Comparison of ENCODE assay signal across 22 mouse cellular contexts in genomic region chr2:122311561-122311960, GRCm38 (mm10). TPM values are rescaled to one million over a fixed set of nuclear protein-coding genes. Genes with fewer than 3 reads are reported as not detected.
"Had no signal": no experiment of that assay in that cellular context is flagged by ENCODE, and none has a peak within 500 bp of the region (broad histone marks: within the 10 kb centered on the region; RNA-seq: fewer than 3 reads in every experiment).

No protein-coding gene starts in this region.

- H3K27ac ChIP-seq: intestine, embryonic 15.5 days; left cerebral cortex, adult 2 months; liver, embryonic 13.5 days; macrophage; neural tube, embryonic 13.5 days; stomach, embryonic 15.5 days had no signal

- H3K4me2 ChIP-seq: intestine, embryonic 15.5 days; liver, embryonic 13.5 days; neural tube, embryonic 13.5 days; stomach, embryonic 15.5 days had no signal

- H3K9ac ChIP-seq: intestine, embryonic 15.5 days; liver, embryonic 13.5 days; neural tube, embryonic 13.5 days; stomach, embryonic 15.5 days had no signal

- H3K36me3 ChIP-seq: intestine, embryonic 15.5 days; liver, embryonic 13.5 days; neural tube, embryonic 13.5 days; stomach, embryonic 15.5 days had no signal

- DNase-seq: kidney, adult 18-20 months; kidney, adult 9 months; kidney, postnatal 25 days; layer of hippocampus, postnatal 36 days; liver, embryonic 13.5 days; lung, adult 2 months; lung, postnatal 14 days; retina, postnatal 1 day; right cerebral cortex, postnatal 25 days; spleen, adult 18-20 months; thymus, postnatal 25 days had no signal

- H3K4me3 ChIP-seq: intestine, embryonic 15.5 days; left cerebral cortex, adult 2 months; liver, embryonic 13.5 days; myocyte; neural tube, embryonic 13.5 days; stomach, embryonic 15.5 days had no signal

- H3K9me3 ChIP-seq: intestine, embryonic 15.5 days; liver, embryonic 13.5 days; neural tube, embryonic 13.5 days; stomach, embryonic 15.5 days had no signal

RNA-seq across cellular contexts. Expression of gene Duoxa1, which starts 2.0 kb away (rescaled TPM):
- polyA plus RNA-seq: intestine, embryonic 15.5 days; liver, adult 2 months; liver, embryonic 13.5 days; liver, embryonic 16.5 days; macrophage; neural tube, embryonic 13.5 days had no signal

RNA-seq across cellular contexts. Expression of gene Duox1, which starts 3.9 kb away (rescaled TPM):
- polyA plus RNA-seq: liver, adult 2 months; liver, embryonic 13.5 days; liver, embryonic 16.5 days; macrophage had no signal

RNA-seq across cellular contexts. Expression of gene Duoxa2, which starts 12.9 kb away (rescaled TPM):
- polyA plus RNA-seq: kidney, embryonic 16.5 days; limb, embryonic 11.5 days; liver, adult 2 months; liver, embryonic 13.5 days; liver, embryonic 16.5 days; lung, embryonic 16.5 days; macrophage; myocyte; neural tube, embryonic 13.5 days had no signal

RNA-seq across cellular contexts. Expression of gene Duox2, which starts 13.3 kb away (rescaled TPM):
- polyA plus RNA-seq: intestine, embryonic 15.5 days; limb, embryonic 11.5 days; liver, embryonic 13.5 days; liver, embryonic 16.5 days; lung, embryonic 16.5 days; macrophage; neural tube, embryonic 13.5 days had no signal
